Mouse (Mus musculus) lung, adult 2 months (tissue): Measurements from ENCODE around the gene Gnb1. TPM values are rescaled to one million over a fixed set of nuclear protein-coding genes. Genes with fewer than 3 reads are reported as not detected.

Experiments
- DNase-seq: peaks from one replicate; pipeline ENCODE4 v3.0.0; 2022
- H3K4me1 ChIP-seq: fragments of 200-500 bp; 2 replicates; pipeline ENCODE4 v1.6.1; 2011; ENCODE audit warnings: low read length; ENCODE audit not compliant: control insufficient read depth, insufficient read depth
- H3K4me3 ChIP-seq: fragments of 200-500 bp; replicated peaks from 2 replicates; pipeline ENCODE3; 2011; ENCODE audit warnings: low read depth, mild to moderate bottlenecking, control low read depth, low read length; ENCODE audit errors: extremely low read depth
- CTCF ChIP-seq: fragments of 200-500 bp; IDR thresholded peaks from 2 replicates; pipeline ENCODE4 v1.5.1; 2011; ENCODE audit warnings: mild to moderate bottlenecking, low read length, control low read depth; ENCODE audit not compliant: insufficient read depth
- POLR2A ChIP-seq: fragments of 200-500 bp; IDR thresholded peaks from 2 replicates; pipeline ENCODE4 v1.6.1; 2011; ENCODE audit warnings: low read depth, mild to moderate bottlenecking, control low read depth, low read length, borderline replicate concordance; ENCODE audit errors: extremely low read depth
- WGBS: fragments of 180-500 bp; shearing (Covaris S2); methylation state at CpG from one replicate; pipeline ENCODE4 v1.1.7; 2018; 5-methylcytosine and 5-hydroxymethylcytosine counted together
- polyA plus RNA-seq: library from polyadenylated mRNA; depleted of rRNA; stranded (reverse); fragments of >200 nt; gene quantifications from 2 replicates; pipeline ENCODE4 v1.2.3, GENCODE M21; 2012

Gene Gnb1
- polyA plus RNA-seq, 1 experiment, result 872 TPM

DNA sequence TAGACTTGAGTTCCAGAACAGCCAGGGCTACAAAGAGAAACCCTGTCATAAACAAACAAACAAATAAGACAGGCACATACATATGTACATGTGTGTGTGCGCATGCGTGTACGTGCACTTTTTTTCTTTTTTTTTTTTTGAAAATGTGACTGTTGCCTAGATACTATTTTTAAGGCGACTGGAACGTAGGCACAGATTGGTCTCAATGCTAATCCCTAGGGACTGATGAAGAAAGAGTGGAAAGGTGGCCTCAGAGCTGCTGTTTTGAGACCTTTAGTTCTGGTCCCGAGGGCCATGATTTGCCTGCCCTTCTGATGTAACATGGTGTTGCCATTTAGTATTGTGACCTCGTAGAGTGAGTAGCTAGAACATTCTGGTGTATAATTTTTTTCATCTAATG lies 58.8 kb downstream of the Gnb1 start:
- 75% methylated on average over 7 of the region's 7 CpGs for WGBS
- no peak for TF ChIP-seq POLR2A
- TF ChIP-seq CTCF, result no peak
- DNase-seq, result no peak
- no peaks in the 10 kb centered on the region; the same call in 1 of the 2 replicates for H3K4me1 ChIP-seq
- no peak overlapping the region for H3K4me3 ChIP-seq

DNA sequence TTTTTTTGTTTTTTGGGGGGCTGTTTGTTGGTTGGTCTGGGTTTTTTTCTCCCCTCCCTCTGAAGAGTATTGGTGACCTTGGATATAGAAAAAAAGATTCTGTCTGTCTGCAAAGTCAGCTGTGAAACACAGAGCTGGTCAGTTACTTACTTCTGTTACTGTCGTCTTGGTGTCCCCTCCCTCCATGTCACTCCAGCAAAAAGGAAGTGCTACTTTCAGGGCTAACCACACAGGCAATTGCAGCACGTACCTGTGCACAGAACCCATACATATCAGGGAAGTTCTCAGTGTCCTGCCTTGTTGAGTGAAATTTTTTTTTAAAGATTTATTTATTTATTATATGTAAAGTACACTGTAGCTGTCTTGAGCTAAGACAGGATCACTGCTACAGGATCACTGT lies 59.3 kb downstream of the Gnb1 start:
- TF ChIP-seq POLR2A, result no peak
- TF ChIP-seq CTCF, result no peak
- Histone ChIP-seq H3K4me3 (no peak overlapping the region), H3K4me1 (no peaks in the 10 kb centered on the region; the same call in 1 of the 2 replicates)
- no peak for DNase-seq
- WGBS, result 57% methylated on average over 2 of the region's 2 CpGs

DNA sequence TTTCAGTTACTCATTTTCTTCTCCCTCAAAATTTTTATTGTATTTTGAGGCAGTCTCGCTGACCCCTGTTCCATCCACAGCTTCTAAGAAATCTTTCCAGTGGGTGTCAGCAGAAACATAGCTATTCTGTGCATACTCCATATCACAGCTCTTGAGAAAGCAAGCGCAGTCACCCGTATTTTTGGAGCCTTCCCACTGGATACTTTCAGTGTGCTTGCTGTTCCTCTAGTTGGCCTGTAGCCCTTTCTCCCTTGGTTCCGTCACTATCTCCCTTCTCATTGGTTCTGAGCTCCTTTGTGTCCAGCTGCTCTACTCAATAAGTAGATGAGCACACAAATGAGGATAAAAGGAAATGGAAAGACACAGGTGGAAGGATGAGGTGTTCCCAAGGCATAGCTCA lies 59.9 kb downstream of the Gnb1 start:
- no peak for DNase-seq
- H3K4me1 ChIP-seq, result no peaks in the 10 kb centered on the region; the same call in 1 of the 2 replicates
- TF ChIP-seq CTCF, result no peak
- no peak for TF ChIP-seq POLR2A
- no peak overlapping the region for H3K4me3 ChIP-seq
- 83% methylated on average over 4 of the region's 4 CpGs for WGBS

GRCm38 (mm10) chr4:155552917-155553532 lies 61.9 kb downstream of the Gnb1 start:
- no peak overlapping the region for H3K4me3 ChIP-seq
- TF ChIP-seq CTCF (no peak), POLR2A (no peak)
- no peaks in the 10 kb centered on the region; the same call in 1 of the 2 replicates for H3K4me1 ChIP-seq
- 89% methylated on average over 6 of the region's 6 CpGs for WGBS
- no peak for DNase-seq

DNA sequence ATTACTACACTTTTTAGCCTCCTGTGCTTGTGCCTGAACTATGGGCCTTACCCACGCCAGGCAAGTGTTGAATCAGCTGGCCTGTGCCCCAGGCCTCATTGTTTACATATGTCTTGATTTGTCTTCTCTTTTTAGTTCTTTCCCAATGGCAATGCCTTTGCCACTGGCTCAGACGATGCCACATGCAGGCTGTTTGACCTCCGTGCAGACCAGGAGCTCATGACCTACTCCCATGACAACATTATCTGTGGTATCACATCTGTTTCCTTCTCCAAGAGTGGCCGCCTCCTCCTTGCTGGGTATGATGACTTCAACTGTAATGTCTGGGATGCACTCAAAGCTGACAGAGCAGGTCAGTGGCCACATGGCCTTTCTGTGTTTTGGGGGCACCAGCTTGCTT lies 63.7 kb downstream of the Gnb1 start:
- TF ChIP-seq POLR2A (no peak), CTCF (no peak)
- Histone ChIP-seq H3K4me3 (no peak overlapping the region), H3K4me1 (no peaks in the 10 kb centered on the region)
- 44% methylated on average over 4 of the region's 4 CpGs for WGBS
- no peak for DNase-seq

GRCm38 (mm10) chr4:155555464-155555863 lies 64.3 kb downstream of the Gnb1 start:
- DNase-seq, result no peak
- 62% methylated on average over 1 of the region's 1 CpGs for WGBS
- no peak overlapping the region for H3K4me3 ChIP-seq
- no peak for TF ChIP-seq CTCF
- TF ChIP-seq POLR2A, result no peak
- H3K4me1 ChIP-seq, result no peaks in the 10 kb centered on the region

GRCm38 (mm10) chr4:155559454-155559853 lies 68.3 kb downstream of the Gnb1 start:
- no peak for TF ChIP-seq CTCF
- no peak for TF ChIP-seq POLR2A
- 24% methylated on average over 6 of the region's 6 CpGs for WGBS
- DNase-seq, result no peak
- peaks cover 12% of the 10 kb centered on the region for H3K4me1 ChIP-seq
- no peak overlapping the region for H3K4me3 ChIP-seq

GRCm38 (mm10) chr4:155560932-155561331 lies 69.8 kb downstream of the Gnb1 start:
- 34% methylated on average over 2 of the region's 2 CpGs for WGBS
- TF ChIP-seq CTCF, result no peak
- no peak for TF ChIP-seq POLR2A
- peak; percentile 21 for DNase-seq
- H3K4me1 ChIP-seq, result peaks cover 16% of the 10 kb centered on the region
- no peak overlapping the region for H3K4me3 ChIP-seq

GRCm38 (mm10) chr4:155561661-155562442 lies 70.7 kb downstream of the Gnb1 start, which contains the start of gene Nadk:
TSS of gene Nadk (plus strand) at chr4:155562378.
- peaks cover 21% of the 10 kb centered on the region for H3K4me1 ChIP-seq
- no peak for TF ChIP-seq POLR2A
- no peak for TF ChIP-seq CTCF
- DNase-seq, result peak; percentile 37
- WGBS, result 29% methylated on average over 7 of the region's 7 CpGs
- peak within 1 kb of the TSS; percentile 79 for H3K4me3 ChIP-seq

- TF ChIP-seq CTCF (no peak), POLR2A (peak; percentile 10; the same call in 1 of the 2 replicates)
- H3K4me3 ChIP-seq, result peak overlapping the region; percentile 79
- WGBS, result 2% methylated on average over 19 of the region's 19 CpGs
- DNase-seq, result peak; percentile 55
- H3K4me1 ChIP-seq, result peaks cover 21% of the 10 kb centered on the region
Observed at GRCm38 (mm10) chr4:155562725-155563399, 71.7 kb downstream of the Gnb1 start.
